Mouse (Mus musculus) ES-E14 (cell line): Measurements from ENCODE around the gene Aatf. TPM values are rescaled to one million over a fixed set of nuclear protein-coding genes. Genes with fewer than 3 reads are reported as not detected.

ENCODE experiments used
- DNase-seq: peaks from one replicate; pipeline ENCODE4 v3.0.0-alpha.2; 2013; ENCODE audit warnings: low read depth, low spot score
- H3K27ac ChIP-seq: 2 replicates; pipeline ENCODE4 v1.5.1; 2012; ENCODE audit warnings: low read depth, mild to moderate bottlenecking, low read length, moderate library complexity, mixed read lengths; ENCODE audit not compliant: poor library complexity, insufficient read depth, severe bottlenecking
- H3K36me3 ChIP-seq: 2 replicates; pipeline ENCODE4 v1.6.1; 2012; ENCODE audit warnings: mild to moderate bottlenecking, low read length, moderate library complexity, mixed read lengths; ENCODE audit not compliant: control insufficient read depth, poor library complexity, insufficient read depth, severe bottlenecking
- H3K4me1 ChIP-seq, 2 experiments: fragments of 150-350 bp in 1 of 2; sonication (generic) in 1 of 2; 2 replicates each; pipeline ENCODE4 v1.6.1; 2012; ENCODE audit warnings: low read length in 2 of 2, mild to moderate bottlenecking in 1 of 2, mixed read lengths in 1 of 2; ENCODE audit not compliant: control insufficient read depth in 2 of 2, insufficient read depth in 2 of 2, poor library complexity in 1 of 2
- H3K4me3 ChIP-seq, 2 experiments: fragments of 150-350 bp in 1 of 2; sonication (generic) in 1 of 2; 2 replicates each; pipeline ENCODE4 v1.5.1; 2012; ENCODE audit warnings: low read length in 2 of 2, low read depth in 1 of 2, mild to moderate bottlenecking in 1 of 2, mixed read lengths in 1 of 2; ENCODE audit not compliant: insufficient read depth in 1 of 2, poor library complexity in 1 of 2, severe bottlenecking in 1 of 2
- H3K9ac ChIP-seq: 2 replicates; pipeline ENCODE4 v1.6.1; 2012; ENCODE audit warnings: low read depth, mild to moderate bottlenecking, low read length, mixed read lengths; ENCODE audit not compliant: poor library complexity, insufficient read depth, severe bottlenecking
- H3K9me3 ChIP-seq: fragments of 150-350 bp; sonication (generic); 2 replicates; pipeline ENCODE4 v1.6.1; 2012; ENCODE audit warnings: low read depth, mild to moderate bottlenecking, low read length; ENCODE audit not compliant: control insufficient read depth, insufficient read depth
- CHD2 ChIP-seq: IDR thresholded peaks from 2 replicates; pipeline ENCODE4 v1.6.1; 2014; ENCODE audit warnings: mild to moderate bottlenecking, low read depth, low read length, inconsistent platforms
- HCFC1 ChIP-seq: IDR thresholded peaks from 2 replicates; pipeline ENCODE4 v1.6.1; 2012; ENCODE audit warnings: low read length, inconsistent platforms, borderline replicate concordance; ENCODE audit not compliant: insufficient read depth
- MAFK ChIP-seq: IDR thresholded peaks from 2 replicates; pipeline ENCODE4 v1.6.1; 2014; ENCODE audit warnings: mild to moderate bottlenecking, low read depth, low read length, inconsistent platforms; ENCODE audit not compliant: insufficient read depth
- ZC3H11A ChIP-seq: IDR thresholded peaks from 2 replicates; pipeline ENCODE4 v1.6.1; 2012; ENCODE audit warnings: low read depth, mild to moderate bottlenecking, inconsistent platforms, low read length, borderline replicate concordance
- ZNF384 ChIP-seq: IDR thresholded peaks from 2 replicates; pipeline ENCODE4 v1.6.1; 2012; ENCODE audit warnings: low read depth, low read length, inconsistent platforms
- in situ Hi-C, 2 experiments: fragments of 600-800 bp; cut with MboI; formaldehyde crosslinking; loops; one replicate each; pipeline ENCODE4 v1.15.1; 2025; ENCODE audit warnings: low sequenced_read_pairs in 2 of 2, inconsistent platforms in 1 of 2; ENCODE audit not compliant: unreplicated experiment in 2 of 2
- total RNA-seq: library from RNA; depleted of rRNA; stranded (reverse); fragments of 300-350 nt; gene quantifications from 2 replicates; pipeline ENCODE4 v1.2.3, GENCODE M21; 2012

Aatf gene
- total RNA-seq, 1 experiment, result 55.5 TPM

GRCm38 (mm10) chr11:84522577-84523320 is 9.4 kb upstream of the Aatf start:
- in situ Hi-C loops, result loop anchor here (5.0 to 10.0 kb wide), 3 partner anchors 112 to 1315 kb away; partner anchors contain the start of gene Hnf1b (in 2 of the 2)
- Histone ChIP-seq H3K27ac (no peak overlapping the region), H3K9me3 (no peaks in the 10 kb centered on the region), H3K4me3 (no peak overlapping the region), H3K4me1 (peaks cover 0 to 5% of the 10 kb centered on the region in 2 experiments; a peak in 1 of 4 replicates), H3K9ac (no peak overlapping the region), H3K36me3 (no peaks in the 10 kb centered on the region)
- no peak for TF ChIP-seq HCFC1
- no peak for TF ChIP-seq CHD2
- no peak for TF ChIP-seq ZC3H11A
- no peak for TF ChIP-seq ZNF384
- TF ChIP-seq MAFK, result no peak
- no peak for DNase-seq

DNA sequence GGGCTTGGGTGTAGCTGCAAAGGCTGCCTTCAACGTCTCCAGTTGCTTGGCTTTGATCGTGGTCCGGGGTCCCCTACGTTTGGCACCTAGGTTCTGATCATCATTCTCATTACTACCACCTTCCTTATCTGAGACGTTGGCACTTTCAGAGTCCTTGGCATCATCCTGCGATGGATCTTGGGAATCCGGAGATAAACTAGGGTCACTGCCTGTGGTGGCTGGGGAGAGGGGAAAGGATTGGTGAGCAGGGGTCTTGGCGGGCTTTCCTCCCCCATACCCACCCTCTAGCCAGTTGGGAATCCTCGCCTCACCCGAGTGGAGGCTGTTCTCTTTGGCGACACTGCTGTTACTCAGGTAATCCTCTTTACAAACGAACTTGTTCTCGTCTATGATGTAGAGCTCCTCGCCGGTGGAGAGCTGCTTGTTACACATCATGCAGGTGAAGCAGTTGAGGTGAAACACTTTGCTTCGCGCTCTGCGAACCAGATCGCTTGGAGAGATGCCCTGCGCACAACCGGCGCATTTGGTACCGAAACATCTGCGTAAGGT is 8.5 kb upstream of the Aatf start:
- in situ Hi-C loops, result loop anchor here (5.0 to 10.0 kb wide), 3 partner anchors 113 to 1315 kb away; partner anchors contain the start of gene Hnf1b (in 2 of the 2)
- no peaks in the 10 kb centered on the region for H3K9me3 ChIP-seq
- no peak overlapping the region for H3K9ac ChIP-seq
- H3K4me3 ChIP-seq, result no peak overlapping the region
- H3K27ac ChIP-seq, result no peak overlapping the region
- H3K36me3 ChIP-seq, result no peaks in the 10 kb centered on the region
- H3K4me1 ChIP-seq, result peaks cover 0 to 5% of the 10 kb centered on the region in 2 experiments; a peak in 1 of 4 replicates
- no peak for DNase-seq
- no peak for TF ChIP-seq MAFK
- TF ChIP-seq ZC3H11A, result no peak
- no peak for TF ChIP-seq HCFC1
- no peak for TF ChIP-seq ZNF384
- TF ChIP-seq CHD2, result no peak

- Histone ChIP-seq H3K9me3 (no peaks in the 10 kb centered on the region), H3K9ac (no peak overlapping the region), H3K4me1 (peaks cover 0 to 5% of the 10 kb centered on the region in 2 experiments; a peak in 1 of 4 replicates), H3K27ac (no peak overlapping the region), H3K4me3 (no peak overlapping the region), H3K36me3 (no peaks in the 10 kb centered on the region)
- TF ChIP-seq ZC3H11A, result no peak
- TF ChIP-seq CHD2, result no peak
- in situ Hi-C loops, result loop anchor here (5.0 to 10.0 kb wide), 3 partner anchors 114 to 1316 kb away; partner anchors contain the start of gene Hnf1b (in 2 of the 2)
- no peak for DNase-seq
These were observed 7.7 kb upstream of the Aatf start for GRCm38 (mm10) chr11:84521071-84521390.

- Histone ChIP-seq H3K36me3 (no peaks in the 10 kb centered on the region), H3K4me3 (peak overlapping the region in 1 of 2 experiments; percentile 13; a peak in 2 of 4 replicates), H3K27ac (no peak overlapping the region), H3K4me1 (peaks cover 0 to 5% of the 10 kb centered on the region in 2 experiments; a peak in 1 of 4 replicates), H3K9ac (no peak overlapping the region), H3K9me3 (no peaks in the 10 kb centered on the region)
- no peak for DNase-seq
- TF ChIP-seq ZC3H11A (no peak), ZNF384 (no peak), CHD2 (no peak), HCFC1 (no peak), MAFK (no peak)
- in situ Hi-C loops, result loop anchor here (5.0 to 10.0 kb wide), 3 partner anchors 114 to 1317 kb away; partner anchors contain the start of gene Hnf1b (in 2 of the 2)
These were observed 7.1 kb upstream of the Aatf start for GRCm38 (mm10) chr11:84520269-84521070.
